Mouse (Mus musculus): Measurements from ENCODE around the gene Tmem72. TPM values are rescaled to one million over a fixed set of nuclear protein-coding genes. Genes with fewer than 3 reads are reported as not detected.

Tmem72 gene
- polyA plus RNA-seq, 1 experiment from 2014 or later = 1.5 TPM

DNA sequence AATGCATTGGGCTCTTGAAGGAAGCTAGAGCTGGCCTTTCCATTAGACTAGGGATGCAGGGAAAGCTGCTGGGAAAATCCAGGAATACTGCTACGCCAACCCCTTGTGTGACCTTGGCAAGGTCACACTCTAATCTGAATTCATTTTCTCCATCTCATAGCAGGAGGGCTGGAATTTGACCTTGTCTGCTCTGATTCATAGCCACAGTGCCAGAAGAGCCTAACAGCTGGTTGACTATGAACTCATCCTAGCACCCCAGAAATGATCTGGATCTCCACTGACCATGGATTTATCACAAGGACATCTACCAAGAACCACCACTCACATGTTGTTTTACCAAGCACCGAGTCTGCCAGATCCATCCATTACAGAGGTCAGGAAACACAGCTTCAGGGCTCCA lies 1.5 kb downstream of the Tmem72 start:
- Histone ChIP-seq H3K9me3 (replicated peaks) (no peaks in the 10 kb centered on the region), H3K27me3 (replicated peaks) (no peaks in the 10 kb centered on the region), H3K4me1 (no peaks in the 10 kb centered on the region), H3K9ac (replicated peaks) (no peak overlapping the region), H3K4me3 (replicated peaks) (no peak overlapping the region), H3K4me2 (no peak overlapping the region), H3K27ac (replicated peaks) (no peak overlapping the region), H3K36me3 (no peaks in the 10 kb centered on the region)
- ATAC-seq (ENCODE audit: low FRiP score) = no peak
- WGBS = 85% methylated on average over 2 of the region's 2 CpGs

DNA sequence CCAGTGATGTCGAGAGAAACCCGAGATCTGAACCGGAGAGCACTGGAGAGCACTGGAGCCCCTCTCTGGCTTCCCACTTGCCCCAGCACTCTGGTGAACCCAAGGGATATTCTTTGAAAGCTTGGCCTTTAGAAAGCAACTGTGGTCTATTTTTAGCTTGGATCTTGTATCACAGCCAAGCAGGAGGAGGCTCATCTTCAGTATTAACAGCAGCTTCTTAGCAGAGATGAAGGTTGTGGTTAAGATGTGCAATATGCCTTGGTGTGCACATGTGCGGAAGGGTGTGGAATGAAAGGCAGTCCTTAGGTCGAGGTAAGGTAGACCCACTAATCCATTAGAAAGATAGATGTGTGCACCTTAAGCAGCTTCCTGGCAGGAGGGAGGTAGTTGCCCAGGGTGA lies 2.1 kb downstream of the Tmem72 start:
- H3K27ac ChIP-seq (replicated peaks) = no peak overlapping the region
- ATAC-seq (ENCODE audit: low FRiP score) = no peak
- WGBS = 83% methylated on average over 5 of the region's 5 CpGs
- H3K27me3 ChIP-seq (replicated peaks) = no peaks in the 10 kb centered on the region
- H3K4me1 ChIP-seq = no peaks in the 10 kb centered on the region
- no peak overlapping the region for H3K4me3 ChIP-seq (replicated peaks)
- no peak overlapping the region for H3K9ac ChIP-seq (replicated peaks)
- H3K9me3 ChIP-seq (replicated peaks) = no peaks in the 10 kb centered on the region
- H3K4me2 ChIP-seq = no peak overlapping the region
- H3K36me3 ChIP-seq = no peaks in the 10 kb centered on the region

DNA sequence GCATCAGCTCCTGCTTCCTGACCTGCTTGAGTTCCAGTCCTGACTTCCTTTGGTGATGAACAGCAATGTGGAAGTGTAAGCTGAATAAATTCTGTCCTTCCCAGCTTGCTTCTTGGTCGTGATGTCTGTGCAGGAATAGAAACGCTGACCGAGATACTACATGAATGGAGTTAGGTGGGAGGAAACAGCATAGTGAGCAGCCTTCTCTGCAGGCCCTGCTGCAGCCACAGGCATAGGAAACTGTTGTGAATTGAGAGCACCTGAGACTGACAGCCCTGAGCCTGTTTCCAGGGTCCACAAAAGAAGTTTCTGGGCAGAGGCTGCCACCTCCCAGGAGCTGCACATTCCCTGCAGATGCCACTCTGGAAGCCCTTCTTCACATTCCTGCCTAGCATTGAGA lies 2.7 kb downstream of the Tmem72 start:
- Histone ChIP-seq H3K27ac (replicated peaks) (no peak overlapping the region), H3K4me1 (no peaks in the 10 kb centered on the region), H3K4me2 (no peak overlapping the region), H3K9me3 (replicated peaks) (no peaks in the 10 kb centered on the region), H3K36me3 (no peaks in the 10 kb centered on the region), H3K4me3 (replicated peaks) (no peak overlapping the region), H3K9ac (replicated peaks) (no peak overlapping the region), H3K27me3 (replicated peaks) (no peaks in the 10 kb centered on the region)
- WGBS = 92% methylated on average over 3 of the region's 3 CpGs
- ATAC-seq (ENCODE audit: low FRiP score) = no peak

DNA sequence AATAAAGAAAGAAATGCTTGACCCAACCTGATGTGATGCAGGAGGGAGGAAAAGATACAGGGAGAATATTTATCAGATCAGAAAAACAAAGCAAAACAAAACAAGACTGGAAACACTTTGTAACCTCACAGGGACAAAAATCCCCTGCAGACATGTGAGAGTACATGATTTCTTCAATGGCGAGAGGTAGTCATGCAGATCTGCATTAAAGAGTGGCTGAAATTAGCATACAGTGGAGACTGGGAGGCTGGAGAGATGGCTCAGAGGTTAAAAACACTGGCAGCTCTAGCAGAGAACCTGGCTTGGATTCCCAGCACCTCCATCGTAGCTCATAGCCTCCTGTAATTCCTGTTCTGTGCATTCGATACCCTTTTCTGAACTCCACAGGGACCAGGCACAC lies 4.2 kb downstream of the Tmem72 start:
- no peak for ATAC-seq (ENCODE audit: low FRiP score)
- H3K9ac ChIP-seq (replicated peaks) = no peak overlapping the region
- 91% methylated on average over 3 of the region's 3 CpGs for WGBS
- no peak overlapping the region for H3K4me2 ChIP-seq
- H3K27ac ChIP-seq (replicated peaks) = no peak overlapping the region
- no peaks in the 10 kb centered on the region for H3K4me1 ChIP-seq
- no peaks in the 10 kb centered on the region for H3K36me3 ChIP-seq
- no peaks in the 10 kb centered on the region for H3K27me3 ChIP-seq (replicated peaks)
- H3K4me3 ChIP-seq (replicated peaks) = no peak overlapping the region
- no peaks in the 10 kb centered on the region for H3K9me3 ChIP-seq (replicated peaks)

DNA sequence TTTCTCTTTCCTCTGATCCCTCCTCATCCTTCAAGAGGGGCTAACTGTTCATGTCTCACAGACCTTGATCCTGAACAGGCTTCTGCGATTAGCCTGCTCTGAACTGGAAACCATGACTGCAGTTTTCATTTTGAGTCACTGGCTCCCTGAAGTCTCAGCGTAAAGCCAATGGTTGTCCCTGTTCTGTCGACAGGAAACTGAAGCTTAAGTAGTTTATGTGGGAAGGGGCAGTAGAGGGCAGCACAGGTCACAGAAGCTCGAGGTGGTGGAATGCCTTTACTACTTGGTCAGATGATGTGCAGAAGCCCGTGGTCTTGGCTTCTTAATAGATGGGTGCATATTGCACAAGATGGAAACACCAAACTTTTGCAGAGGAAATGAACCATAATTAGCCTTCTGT lies 4.7 kb downstream of the Tmem72 start:
- no peaks in the 10 kb centered on the region for H3K36me3 ChIP-seq
- WGBS = 39% methylated on average over 5 of the region's 5 CpGs
- no peak overlapping the region for H3K9ac ChIP-seq (replicated peaks)
- no peaks in the 10 kb centered on the region for H3K4me1 ChIP-seq
- H3K27ac ChIP-seq (replicated peaks) = no peak overlapping the region
- H3K4me3 ChIP-seq (replicated peaks) = no peak overlapping the region
- no peak overlapping the region for H3K4me2 ChIP-seq
- H3K9me3 ChIP-seq (replicated peaks) = no peaks in the 10 kb centered on the region
- ATAC-seq (ENCODE audit: low FRiP score) = no peak
- H3K27me3 ChIP-seq (replicated peaks) = no peaks in the 10 kb centered on the region

DNA sequence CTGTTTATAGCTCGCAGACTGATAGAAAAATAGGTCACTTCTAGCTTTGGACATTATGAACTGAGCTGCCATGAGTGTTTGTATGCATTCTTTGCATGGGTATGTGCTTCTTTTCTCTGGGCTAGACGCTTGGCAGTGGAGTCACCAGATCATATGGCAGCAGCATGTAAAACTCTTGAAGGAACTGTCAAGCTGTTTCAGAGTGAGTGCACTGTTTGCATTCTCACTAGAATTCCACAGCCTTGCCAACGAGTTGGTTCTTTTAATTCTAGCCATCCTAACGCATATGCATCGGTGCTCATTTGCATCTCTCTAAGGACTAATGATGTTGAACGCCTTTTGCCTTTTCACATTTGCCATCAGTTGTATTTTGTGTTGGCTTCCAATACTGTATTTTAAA lies 12.4 kb downstream of the Tmem72 start:
- no peak overlapping the region for H3K4me2 ChIP-seq
- H3K27me3 ChIP-seq (replicated peaks) = no peaks in the 10 kb centered on the region
- no peaks in the 10 kb centered on the region for H3K9me3 ChIP-seq (replicated peaks)
- H3K36me3 ChIP-seq = no peaks in the 10 kb centered on the region
- no peaks in the 10 kb centered on the region for H3K4me1 ChIP-seq
- H3K27ac ChIP-seq (replicated peaks) = no peak overlapping the region
- H3K9ac ChIP-seq (replicated peaks) = no peak overlapping the region
- no peak overlapping the region for H3K4me3 ChIP-seq (replicated peaks)
- 41% methylated on average over 6 of the region's 6 CpGs for WGBS
- ATAC-seq (ENCODE audit: low FRiP score) = no peak

DNA sequence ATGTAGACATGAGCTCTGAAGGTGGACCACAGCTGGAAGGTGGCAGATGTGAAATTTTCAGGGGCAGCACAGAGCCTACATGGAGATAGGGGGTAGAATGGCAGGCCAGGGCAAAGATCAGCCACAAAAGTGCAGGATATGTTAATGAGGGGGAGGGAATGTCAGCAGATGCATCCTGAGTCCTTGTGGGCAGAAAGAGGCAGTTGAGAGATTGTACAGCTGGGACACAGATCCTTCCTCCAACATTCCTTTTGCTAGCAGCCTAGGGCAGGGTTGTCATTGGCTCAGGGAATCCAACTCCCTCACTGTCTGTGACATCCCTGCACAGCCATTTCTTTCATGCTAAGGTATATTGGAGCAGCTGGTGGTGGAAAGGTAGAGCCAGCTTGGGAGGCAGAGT lies 15.9 kb downstream of the Tmem72 start:
- no peak for ATAC-seq (ENCODE audit: low FRiP score)
- no peaks in the 10 kb centered on the region for H3K36me3 ChIP-seq
- no peaks in the 10 kb centered on the region for H3K27me3 ChIP-seq (replicated peaks)
- H3K4me2 ChIP-seq = no peak overlapping the region
- no peak overlapping the region for H3K27ac ChIP-seq (replicated peaks)
- H3K9ac ChIP-seq (replicated peaks) = no peak overlapping the region
- no peak overlapping the region for H3K4me3 ChIP-seq (replicated peaks)
- H3K9me3 ChIP-seq (replicated peaks) = no peaks in the 10 kb centered on the region
- no peaks in the 10 kb centered on the region for H3K4me1 ChIP-seq

DNA sequence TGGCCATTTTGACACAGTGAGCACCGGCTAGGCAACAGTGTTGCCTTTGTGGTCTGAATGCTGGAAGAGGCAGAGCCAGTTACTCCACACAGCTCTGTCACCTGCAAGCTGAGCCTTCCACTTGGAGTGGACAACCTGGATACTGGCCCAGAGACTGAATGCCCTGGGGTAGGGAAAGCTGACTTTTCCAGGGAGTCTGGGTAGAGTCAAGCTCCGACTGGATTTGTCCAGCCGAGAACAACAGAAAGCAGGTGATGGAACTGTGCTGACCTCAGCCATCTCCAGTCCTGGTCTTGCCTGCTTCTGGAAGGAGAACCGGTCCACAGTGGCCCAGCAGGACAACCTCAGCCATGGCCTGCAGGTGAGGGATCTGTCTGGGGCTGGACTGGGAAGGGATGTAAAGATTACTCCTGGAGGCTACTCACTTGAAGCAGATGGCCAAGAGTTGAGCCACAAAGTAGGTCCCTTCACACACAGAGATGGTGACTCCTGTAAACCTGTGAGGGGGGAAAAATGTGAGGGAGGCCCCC lies 18.8 kb downstream of the Tmem72 start:
- H3K27ac ChIP-seq (replicated peaks) = no peak overlapping the region
- H3K27me3 ChIP-seq (replicated peaks) = no peaks in the 10 kb centered on the region
- no peak overlapping the region for H3K4me2 ChIP-seq
- H3K9me3 ChIP-seq (replicated peaks) = no peaks in the 10 kb centered on the region
- no peak for ATAC-seq (ENCODE audit: low FRiP score)
- H3K4me3 ChIP-seq (replicated peaks) = no peak overlapping the region
- no peaks in the 10 kb centered on the region for H3K36me3 ChIP-seq
- H3K4me1 ChIP-seq = no peaks in the 10 kb centered on the region
- no peak overlapping the region for H3K9ac ChIP-seq (replicated peaks)
- 93% methylated on average over 4 of the region's 4 CpGs for WGBS

DNA sequence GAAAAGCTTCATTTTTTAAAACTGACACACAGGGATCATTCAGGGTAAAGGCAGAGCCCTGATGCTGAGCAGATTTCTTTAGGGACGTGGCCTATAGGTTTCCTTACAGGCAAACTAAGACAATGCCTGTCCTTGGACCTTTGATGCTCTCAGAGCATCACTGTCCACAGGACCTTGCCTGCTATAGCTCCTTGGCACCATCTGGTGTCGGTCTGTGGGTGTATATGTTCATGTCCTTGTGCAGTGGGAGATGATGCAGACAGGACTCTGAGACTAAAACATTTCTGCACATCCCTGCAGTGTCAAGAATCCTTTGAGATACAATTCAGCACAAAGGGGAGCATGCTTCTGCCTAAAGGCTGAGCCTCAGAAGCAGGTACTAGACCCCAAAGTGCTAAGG lies 19.3 kb downstream of the Tmem72 start:
- no peak for ATAC-seq (ENCODE audit: low FRiP score)
- WGBS = 59% methylated on average over 2 of the region's 2 CpGs
- Histone ChIP-seq H3K27ac (replicated peaks) (no peak overlapping the region), H3K9ac (replicated peaks) (no peak overlapping the region), H3K4me3 (replicated peaks) (no peak overlapping the region), H3K9me3 (replicated peaks) (no peaks in the 10 kb centered on the region), H3K4me2 (no peak overlapping the region), H3K27me3 (replicated peaks) (no peaks in the 10 kb centered on the region), H3K4me1 (no peaks in the 10 kb centered on the region), H3K36me3 (no peaks in the 10 kb centered on the region)

DNA sequence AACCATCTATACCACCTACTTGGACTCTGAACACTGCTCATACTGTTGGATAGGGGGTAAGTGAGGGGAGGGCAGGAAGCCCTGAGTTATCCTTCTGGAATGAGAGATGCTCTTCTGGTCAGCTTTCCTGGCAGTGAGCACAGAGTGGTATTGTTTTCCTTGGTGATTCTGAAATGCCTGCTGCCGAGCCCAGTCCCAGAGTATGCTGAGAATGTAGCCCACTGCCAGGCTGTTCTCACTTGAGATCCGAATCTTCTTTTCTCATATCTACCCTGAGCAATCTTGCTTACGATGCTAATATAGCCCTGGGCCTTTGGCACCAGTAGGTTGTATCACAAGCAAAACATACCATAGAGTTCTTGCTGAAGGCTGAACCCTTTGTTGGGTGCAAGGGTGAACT lies 22.4 kb downstream of the Tmem72 start:
- Histone ChIP-seq H3K27ac (replicated peaks) (no peak overlapping the region), H3K27me3 (replicated peaks) (no peaks in the 10 kb centered on the region), H3K36me3 (no peaks in the 10 kb centered on the region), H3K4me2 (no peak overlapping the region), H3K4me3 (replicated peaks) (no peak overlapping the region), H3K9me3 (replicated peaks) (no peaks in the 10 kb centered on the region), H3K4me1 (no peaks in the 10 kb centered on the region), H3K9ac (replicated peaks) (no peak overlapping the region)
- 77% methylated on average over 3 of the region's 3 CpGs for WGBS
- no peak for ATAC-seq (ENCODE audit: low FRiP score)

DNA sequence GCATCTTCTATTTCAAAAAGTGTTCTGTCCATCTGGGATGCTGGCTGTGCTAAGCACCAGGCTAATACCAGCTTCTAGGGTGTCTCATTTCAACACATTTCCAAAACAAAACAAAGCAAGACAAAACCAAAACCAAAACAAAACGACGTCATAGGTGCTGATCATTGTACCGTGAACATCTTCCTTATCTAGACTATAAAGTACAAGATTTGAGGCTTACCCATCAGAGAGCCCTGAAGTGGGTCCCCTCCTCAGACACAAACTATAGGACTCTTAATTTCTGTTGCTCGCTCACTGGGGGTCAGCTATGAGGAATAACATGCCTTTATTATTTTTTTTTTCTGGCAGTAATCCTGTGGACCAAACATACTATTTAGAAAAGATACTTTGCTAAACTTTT lies 23.1 kb downstream of the Tmem72 start:
- Histone ChIP-seq H3K36me3 (no peaks in the 10 kb centered on the region), H3K9ac (replicated peaks) (no peak overlapping the region), H3K4me2 (no peak overlapping the region), H3K27me3 (replicated peaks) (no peaks in the 10 kb centered on the region), H3K27ac (replicated peaks) (no peak overlapping the region), H3K9me3 (replicated peaks) (no peaks in the 10 kb centered on the region), H3K4me1 (no peaks in the 10 kb centered on the region), H3K4me3 (replicated peaks) (no peak overlapping the region)
- 92% methylated on average over 4 of the region's 4 CpGs for WGBS
- no peak for ATAC-seq (ENCODE audit: low FRiP score)

DNA sequence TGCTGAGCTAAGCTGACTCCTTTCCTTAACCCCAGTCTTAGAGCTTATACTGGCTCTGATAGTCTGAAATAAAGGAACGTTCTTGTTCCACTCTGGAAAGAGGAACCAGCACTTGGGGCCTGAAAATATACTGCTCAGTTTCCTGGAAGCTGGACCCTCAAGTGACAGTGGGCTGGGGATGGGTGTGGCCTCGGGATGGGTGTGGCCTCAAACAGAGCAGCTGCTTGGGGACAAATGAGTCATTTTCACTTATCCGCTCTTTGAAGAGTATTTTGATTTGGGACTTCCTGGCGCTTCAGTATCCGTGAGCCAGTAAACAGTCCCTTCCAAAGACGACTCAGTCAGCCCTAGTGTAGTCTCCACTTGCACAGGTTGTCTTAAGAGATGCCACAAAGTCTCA lies 34.4 kb downstream of the Tmem72 start:
- WGBS = 54% methylated on average over 6 of the region's 6 CpGs
- no peak overlapping the region for H3K27ac ChIP-seq (replicated peaks)
- H3K9me3 ChIP-seq (replicated peaks) = no peaks in the 10 kb centered on the region
- H3K4me2 ChIP-seq = no peak overlapping the region
- no peak for ATAC-seq (ENCODE audit: low FRiP score)
- no peak overlapping the region for H3K4me3 ChIP-seq (replicated peaks)
- H3K36me3 ChIP-seq = no peaks in the 10 kb centered on the region
- no peaks in the 10 kb centered on the region for H3K4me1 ChIP-seq
- no peaks in the 10 kb centered on the region for H3K27me3 ChIP-seq (replicated peaks)
- no peak overlapping the region for H3K9ac ChIP-seq (replicated peaks)

Data from neural tube, embryonic 15.5 days (tissue).